Mouse (Mus musculus) left cerebral cortex, postnatal 4 days (tissue): Measurements from ENCODE around the gene Rhoa. TPM values are rescaled to one million over a fixed set of nuclear protein-coding genes. Genes with fewer than 3 reads are reported as not detected.
"Not testable (repeated sequence)": the region's sequence is repeated elsewhere in the genome, so short reads cannot be mapped to it uniquely, and the experiment has no call there.

Source experiments
- DNase-seq: peaks from one replicate; pipeline ENCODE4 v3.0.0-alpha.2; 2022
- intact Hi-C: fragments of 180-260 bp; cut with DNase I; formaldehyde crosslinking; loops from one replicate; pipeline ENCODE4 v1.15.1; 2025
- total RNA-seq, 2 experiments: library from RNA; stranded (reverse); gene quantifications; 2 replicates each; pipeline ENCODE4 v1.2.3; 2021

The Rhoa gene
- total RNA-seq, 2 experiments from 2014 or later, result 191 to 205 TPM

DNA sequence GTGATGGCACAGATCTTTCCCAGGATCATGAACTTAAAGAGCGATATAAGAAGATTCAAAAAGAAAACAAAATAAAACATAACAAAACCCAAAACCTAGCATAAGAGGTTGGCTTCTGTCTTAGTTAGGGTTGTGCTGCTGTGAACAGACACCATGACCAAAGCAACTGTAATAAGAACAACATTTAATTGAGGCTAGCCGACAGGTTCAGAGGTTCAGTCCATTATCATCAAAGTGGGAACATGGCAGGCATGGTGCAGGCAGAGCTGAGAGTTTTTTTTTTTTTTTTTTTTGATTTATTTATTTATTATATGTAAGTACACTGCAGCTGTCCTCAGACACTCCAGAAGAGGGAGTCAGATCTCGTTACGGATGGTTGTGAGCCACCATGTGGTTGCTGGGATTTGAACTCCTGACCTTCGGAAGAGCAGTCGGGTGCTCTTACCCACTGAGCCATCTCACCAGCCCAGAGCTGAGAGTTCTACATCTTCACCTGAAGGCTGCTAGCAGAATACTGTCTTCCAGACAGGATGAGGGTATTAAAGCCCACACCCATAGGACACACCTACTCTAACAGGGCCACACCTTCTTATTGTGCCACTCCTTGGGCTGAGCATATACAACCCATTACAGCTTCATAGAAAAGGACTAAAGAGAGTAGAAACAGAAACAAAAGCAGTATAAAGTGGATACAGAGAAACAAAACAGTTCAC is 18.2 kb upstream of the Rhoa start:
- DNase-seq, intact Hi-C loops: not testable (repeated sequence)

GRCm38 (mm10) chr9:108289347-108289746 is 16.6 kb upstream of the Rhoa start:
- intact Hi-C loops, result no loop called here
- DNase-seq, result no peak

DNA sequence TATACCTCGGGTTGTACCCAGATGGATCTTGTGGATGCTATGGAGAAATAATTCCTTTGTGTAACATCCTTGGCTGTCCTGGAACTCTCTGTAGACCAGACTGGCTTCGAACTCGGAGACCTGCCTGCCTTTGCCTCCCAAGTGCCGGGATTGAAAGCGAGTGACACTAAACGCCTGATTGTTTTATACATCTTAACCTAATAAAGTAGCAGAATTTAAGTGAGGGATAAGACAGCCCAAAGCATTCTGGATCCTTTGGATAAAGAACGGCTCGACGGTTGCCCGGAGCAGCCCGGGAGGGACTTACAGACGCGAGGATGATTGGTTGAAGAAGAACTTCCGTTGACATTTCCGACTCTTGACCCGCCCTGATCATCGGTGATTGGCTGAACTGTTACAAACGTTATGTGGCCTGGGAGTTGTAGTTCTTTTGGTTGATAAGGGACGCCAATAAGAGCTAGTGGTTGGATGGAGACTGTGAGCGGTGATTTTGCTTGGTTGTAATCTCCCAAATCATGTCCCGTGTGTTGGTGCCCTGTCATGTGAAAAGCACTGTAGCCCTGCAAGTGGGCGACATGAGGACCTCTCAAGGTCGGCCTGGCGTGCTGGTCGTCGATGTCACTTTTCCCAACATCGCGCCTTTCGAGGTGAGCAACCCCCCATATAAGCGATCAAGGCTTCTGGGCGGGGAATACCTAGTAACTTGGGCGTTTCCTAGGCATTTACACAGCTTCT is 15.7 kb upstream of the Rhoa start, which contains the start of gene Nicn1:
Gene Nicn1, plus strand, starts transcription at position 414 of the 735 bp plus-strand sequence.
- DNase-seq, result peak; percentile 91
- intact Hi-C loops, result no loop called here

DNA sequence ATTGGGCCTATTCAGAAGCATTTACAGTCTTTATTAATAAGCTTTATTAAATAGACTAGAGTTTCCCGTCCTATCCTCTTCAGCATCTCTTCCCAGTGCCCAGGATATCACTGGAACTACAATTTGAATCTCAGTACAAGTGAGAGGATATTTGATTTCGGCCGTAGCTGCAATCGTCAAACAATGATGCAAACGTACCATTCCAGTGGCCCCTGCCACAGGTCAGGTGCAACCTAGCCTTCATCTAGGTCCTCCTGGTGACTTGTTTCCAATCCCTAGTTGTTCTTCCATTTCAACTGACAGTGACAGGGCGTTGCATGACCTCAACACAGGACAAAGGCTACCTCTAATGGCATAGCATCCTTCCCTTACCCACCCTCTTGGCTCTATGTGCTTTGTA is 15.2 kb upstream of the Rhoa start:
- DNase-seq, result no peak
- intact Hi-C loops, result no loop called here

- DNase-seq, result peak; percentile 31
- intact Hi-C loops, result no loop called here
Measured at GRCm38 (mm10) chr9:108296453-108297355, 9.2 kb upstream of the Rhoa start, which contains the start of gene Amt. Gene Amt, plus strand, starts transcription at chr9:108296853.

DNA sequence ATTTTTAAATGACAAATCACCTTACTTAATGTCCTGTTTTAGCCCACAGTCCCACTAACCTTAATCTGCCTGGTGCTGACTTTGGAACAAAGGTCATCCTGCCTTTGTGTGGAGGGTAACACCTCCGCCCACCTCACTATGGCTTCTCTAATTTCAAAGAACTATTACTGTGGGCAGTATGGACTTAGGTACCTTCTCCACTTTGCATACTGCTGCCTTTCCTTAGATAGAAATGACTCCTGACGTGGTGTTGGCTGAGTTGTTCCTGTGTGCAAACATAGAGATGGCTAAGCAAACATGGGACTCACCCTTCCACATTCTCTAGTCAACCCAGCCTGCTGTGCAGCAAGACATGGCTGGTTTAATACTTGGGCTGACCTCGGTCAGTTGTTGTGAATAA is 4.1 kb upstream of the Rhoa start:
- no peak for DNase-seq
- intact Hi-C loops, result no loop called here

DNA sequence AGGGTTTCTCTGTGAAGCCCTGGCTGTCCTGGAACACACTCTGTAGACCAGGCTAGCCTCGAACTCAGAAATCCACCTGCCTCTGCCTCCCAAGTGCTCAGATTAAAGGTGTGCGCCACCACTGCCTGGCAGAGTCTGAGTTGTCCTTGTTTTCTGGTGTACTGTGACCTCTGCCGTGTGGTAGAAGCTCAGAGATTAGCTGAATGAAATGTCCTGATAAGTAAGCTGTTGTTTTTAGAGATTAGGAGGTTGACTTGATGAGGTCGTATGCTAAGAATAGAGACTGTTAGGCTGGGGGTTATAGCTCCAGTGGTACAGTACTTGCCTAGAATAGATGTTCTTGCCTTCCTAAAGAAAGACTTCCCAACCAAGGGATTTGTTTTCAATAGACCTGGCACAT is 1.2 kb upstream of the Rhoa start:
- intact Hi-C loops, result no loop called here

GRCm38 (mm10) chr9:108305170-108305569 is 759 bp upstream of the Rhoa start:
- DNase-seq, result no peak

More for the DNA sequence above, 1.2 kb upstream of the Rhoa start:
- no peak for DNase-seq

GRCm38 (mm10) chr9:108306571-108306980 is 647 bp downstream of the Rhoa start:
- intact Hi-C loops, result no loop called here
- DNase-seq, result peak; percentile 79

More at GRCm38 (mm10) chr9:108305170-108305569, 759 bp upstream of the Rhoa start:
- intact Hi-C loops, result no loop called here

- no peak for DNase-seq
- intact Hi-C loops, result no loop called here
Measured at GRCm38 (mm10) chr9:108307021-108307807, 1.3 kb downstream of the Rhoa start.

GRCm38 (mm10) chr9:108308141-108308540 is 2.2 kb downstream of the Rhoa start:
- DNase-seq, result no peak
- intact Hi-C loops, result no loop called here

DNA sequence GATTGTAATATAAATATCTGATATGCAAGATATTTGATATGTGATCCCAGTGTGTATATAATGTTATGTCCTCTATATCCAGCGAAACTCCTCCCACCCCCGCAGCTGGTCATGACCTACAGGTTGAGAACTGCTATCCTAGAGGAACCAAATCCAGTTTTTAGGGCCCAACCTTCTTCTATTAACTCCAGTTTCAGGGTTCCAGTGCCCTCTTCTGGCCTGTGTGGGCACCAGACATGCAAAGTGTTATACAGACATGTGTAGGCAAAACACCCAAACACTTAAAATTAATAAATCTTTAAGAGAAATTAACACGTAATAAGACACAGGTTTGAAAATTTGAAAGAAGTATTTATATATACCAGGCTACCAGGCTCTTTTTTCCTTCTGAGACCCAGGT is 11.6 kb downstream of the Rhoa start:
- intact Hi-C loops, result no loop called here
- no peak for DNase-seq

DNA sequence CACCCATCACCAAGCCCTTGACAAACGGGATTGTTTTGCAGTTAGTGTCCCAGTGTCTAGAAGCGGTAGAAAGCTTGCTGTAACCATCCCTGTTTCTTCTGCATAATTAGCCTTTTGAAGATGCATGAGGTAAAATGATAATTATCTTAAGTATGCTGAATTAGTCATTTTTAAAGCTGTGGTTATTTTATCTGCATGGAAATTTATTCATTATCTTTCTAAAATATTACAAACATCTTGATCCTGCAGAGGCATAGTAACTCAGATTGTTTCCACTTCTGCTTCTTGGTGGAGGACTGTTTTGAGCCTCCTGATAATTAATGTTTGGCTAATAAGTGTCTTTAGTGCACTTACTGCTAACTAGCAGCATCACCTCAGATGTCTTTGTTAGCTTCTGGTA is 12.5 kb downstream of the Rhoa start:
- intact Hi-C loops, result no loop called here
- no peak for DNase-seq

DNA sequence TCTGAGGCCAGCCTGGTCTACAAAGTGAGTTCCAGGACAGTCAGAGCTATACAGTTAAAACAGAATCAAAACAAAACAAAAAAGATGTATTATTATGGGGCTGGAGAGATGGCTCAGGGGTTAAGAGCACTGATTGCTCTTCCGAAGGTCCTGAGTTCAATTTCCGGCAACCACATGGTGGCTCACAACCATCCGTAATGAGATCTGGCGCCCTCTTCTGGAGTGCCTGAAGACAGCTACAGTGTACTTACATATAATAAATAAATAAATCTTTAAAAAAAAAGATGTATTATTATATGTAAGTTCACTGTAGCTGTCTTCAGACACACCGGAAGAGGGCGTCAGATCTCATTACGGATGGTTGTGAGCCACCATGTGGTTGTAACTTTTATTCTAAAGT is 16.1 kb downstream of the Rhoa start:
- DNase-seq, intact Hi-C loops: not testable (repeated sequence)

DNA sequence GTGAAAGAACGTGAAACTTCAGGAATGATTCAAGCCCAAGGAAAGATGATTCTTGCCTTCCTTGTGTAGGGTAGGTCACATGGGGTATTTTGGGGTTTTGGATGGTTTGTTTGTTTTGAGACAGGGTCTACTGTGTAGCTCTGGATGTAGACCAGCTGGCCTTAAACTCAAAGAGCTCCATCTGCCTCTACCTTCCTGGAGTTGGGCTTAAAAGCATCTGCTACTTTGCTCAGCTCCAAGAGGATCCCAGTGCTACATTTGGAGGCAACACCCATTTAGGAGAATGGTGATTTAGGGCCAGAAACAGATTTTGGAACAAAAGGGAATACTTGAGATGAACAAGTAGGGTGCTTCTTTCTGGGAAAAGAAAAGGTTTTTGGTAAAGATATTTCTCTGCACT is 18.9 kb downstream of the Rhoa start:
- intact Hi-C loops, result no loop called here
- DNase-seq, result no peak

- DNase-seq, result no peak
- intact Hi-C loops, result no loop called here
Measured at GRCm38 (mm10) chr9:108325811-108326210, 19.9 kb downstream of the Rhoa start.

GRCm38 (mm10) chr9:108337848-108338550 is 32.1 kb downstream of the Rhoa start:
- intact Hi-C loops, result no loop called here
- no peak for DNase-seq

GRCm38 (mm10) chr9:108338551-108338885 is 32.6 kb downstream of the Rhoa start:
- no peak for DNase-seq
- intact Hi-C loops, result no loop called here

DNA sequence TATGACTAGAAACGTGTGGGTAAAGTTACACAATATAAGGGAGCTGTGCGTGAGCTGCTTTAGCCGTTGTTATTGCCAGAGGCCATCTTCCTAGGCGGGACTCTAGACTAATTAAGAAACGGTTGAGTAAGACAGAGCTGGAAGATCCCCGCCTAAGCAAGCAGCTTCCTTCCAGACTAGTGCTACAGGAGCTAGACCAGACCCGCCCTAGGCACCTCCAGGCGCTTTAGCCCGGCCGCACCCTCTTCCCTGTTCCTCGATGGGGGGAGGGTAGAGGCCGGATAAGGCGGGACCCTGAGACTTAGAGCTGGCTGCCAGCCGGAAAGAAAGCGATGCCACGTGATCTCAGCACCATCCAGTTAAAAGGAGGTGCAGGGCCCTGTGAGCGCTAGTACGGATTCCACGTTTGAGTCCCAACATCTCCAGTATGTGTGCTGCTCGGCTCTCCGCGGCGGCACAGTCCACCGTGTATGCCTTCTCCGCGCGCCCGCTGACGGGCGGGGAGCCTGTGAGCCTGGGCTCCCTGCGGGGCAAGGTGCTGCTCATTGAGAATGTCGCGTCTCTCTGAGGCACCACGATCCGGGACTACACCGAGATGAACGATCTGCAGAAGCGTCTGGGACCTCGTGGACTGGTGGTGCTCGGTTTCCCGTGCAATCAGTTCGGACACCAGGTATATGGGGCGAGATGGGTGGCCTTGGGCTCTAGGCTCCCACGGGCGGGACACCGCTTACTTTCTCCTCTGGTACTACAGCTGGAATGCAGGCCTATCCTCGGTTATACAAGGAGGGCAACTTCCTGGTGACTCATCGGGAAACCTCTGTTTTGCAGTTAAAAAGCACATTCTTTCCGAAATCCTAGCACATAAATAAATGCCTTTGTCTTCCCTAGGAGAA is 33.2 kb downstream of the Rhoa start, which contains the start of gene Gpx1:
Gene Gpx1, plus strand, starts transcription at position 18 of the 896 bp plus-strand sequence.
- DNase-seq, result peak; percentile 93
- intact Hi-C loops, result no loop called here
